Mouse (Mus musculus) hindbrain, embryonic 16.5 days (tissue): Measurements from ENCODE around the gene Sos1. TPM values are rescaled to one million over a fixed set of nuclear protein-coding genes. Genes with fewer than 3 reads are reported as not detected.

Experiments used
- ATAC-seq: fragments of 200-750 bp; cut with Nextera tagmentation; 2 replicates; pipeline ENCODE4 v1.8.0; 2017; ENCODE audit warnings: moderate TSS enrichment, moderate library complexity
- H3K27ac ChIP-seq: fragments of 300-500 bp; sonication (generic); 2 replicates; pipeline ENCODE4 v1.5.1; 2014; ENCODE audit warnings: low read depth, mild to moderate bottlenecking, control low read depth, low read length, moderate library complexity
- H3K27me3 ChIP-seq: fragments of 300-500 bp; sonication (generic); replicated peaks from 2 replicates; pipeline ENCODE4 v1.6.1; 2014; ENCODE audit warnings: low read length; ENCODE audit not compliant: control insufficient read depth, insufficient read depth
- H3K36me3 ChIP-seq: fragments of 300-500 bp; sonication (generic); 2 replicates; pipeline ENCODE4 v1.6.1; 2014; ENCODE audit warnings: mild to moderate bottlenecking, low read length, moderate library complexity, mixed read lengths; ENCODE audit not compliant: control insufficient read depth, insufficient read depth
- H3K4me1 ChIP-seq: fragments of 300-500 bp; sonication (generic); 2 replicates; pipeline ENCODE4 v1.6.1; 2014; ENCODE audit warnings: low read depth, low read length; ENCODE audit not compliant: control insufficient read depth, insufficient read depth
- H3K4me2 ChIP-seq: fragments of 300-500 bp; sonication (generic); 2 replicates; pipeline ENCODE4 v1.6.1; 2014; ENCODE audit warnings: mild to moderate bottlenecking, low read length, control low read depth, moderate library complexity
- H3K4me3 ChIP-seq: fragments of 300-500 bp; sonication (generic); 2 replicates; pipeline ENCODE4 v1.5.1; 2014; ENCODE audit warnings: mild to moderate bottlenecking, low read length, control low read depth, moderate library complexity
- H3K9ac ChIP-seq: fragments of 300-500 bp; sonication (generic); 2 replicates; pipeline ENCODE4 v1.6.1; 2014; ENCODE audit warnings: low read depth, mild to moderate bottlenecking, control low read depth, low read length, moderate library complexity
- H3K9me3 ChIP-seq: fragments of 300-500 bp; sonication (generic); 2 replicates; pipeline ENCODE4 v1.6.1; 2014; ENCODE audit warnings: mild to moderate bottlenecking, low read length, moderate library complexity; ENCODE audit not compliant: control insufficient read depth
- WGBS: fragments of 180-500 bp; shearing (Covaris S2); extraction: QIAGEN DNeasy Blood & Tissue Kit; methylation state at CpG from one replicate; pipeline ENCODE4 v1.1.7; 2014; 5-methylcytosine and 5-hydroxymethylcytosine counted together
- polyA plus RNA-seq: library from polyadenylated mRNA; unstranded; fragments of >200 nt; fragmentation: Nextera tagmentation; extraction: Ambion mirVana; gene quantifications from 2 replicates; pipeline ENCODE4 v1.2.1, GENCODE M21; 2015

The Sos1 gene
- polyA plus RNA-seq, 1 experiment from 2014 or later, result 6.1 TPM

DNA sequence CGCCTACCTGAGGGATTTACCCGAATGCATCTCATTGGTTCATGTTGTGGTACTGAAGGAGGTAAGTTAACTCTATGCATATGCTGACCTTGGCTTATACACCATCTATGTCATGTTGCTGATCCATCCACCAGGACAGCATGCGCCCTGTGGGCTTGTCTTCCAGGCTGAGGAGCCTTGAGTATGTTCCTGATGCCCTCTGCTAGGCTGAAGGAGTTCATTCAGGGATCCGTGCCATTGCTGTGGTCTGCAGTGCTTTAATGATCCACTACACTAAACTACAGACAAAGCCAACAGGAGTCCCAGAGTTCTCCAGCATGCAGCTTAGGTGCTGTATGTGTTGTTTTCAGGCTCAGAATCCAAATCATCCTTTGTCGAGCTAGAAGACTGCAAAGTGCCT lies 113.0 kb downstream of the Sos1 start:
- Histone ChIP-seq H3K27ac (no peak overlapping the region), H3K4me1 (no peaks in the 10 kb centered on the region), H3K27me3 (no peaks in the 10 kb centered on the region), H3K36me3 (no peaks in the 10 kb centered on the region), H3K4me3 (no peak overlapping the region), H3K9me3 (no peaks in the 10 kb centered on the region), H3K4me2 (no peak overlapping the region), H3K9ac (no peak overlapping the region)
- 92% methylated on average over 5 of the region's 5 CpGs for WGBS
- ATAC-seq, result no peak

DNA sequence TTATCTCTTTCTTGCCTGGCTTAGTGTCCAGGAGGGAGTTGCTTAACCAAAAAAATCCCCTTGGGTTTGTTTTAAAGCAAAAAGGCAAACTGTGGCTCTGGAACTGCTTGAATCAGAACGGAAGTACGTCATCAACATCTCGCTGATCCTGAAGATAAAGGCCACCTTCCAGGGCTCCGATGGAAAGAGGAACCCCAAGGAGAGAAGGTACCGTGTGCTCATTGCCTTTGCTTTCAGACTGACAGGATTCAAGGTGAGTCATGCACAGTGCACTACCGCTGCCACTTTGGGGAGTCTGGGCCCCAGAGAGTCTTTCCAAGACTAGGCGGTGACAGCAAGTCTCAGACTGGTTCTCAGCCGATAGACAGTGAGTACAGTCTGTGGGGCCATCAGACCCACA lies 120.0 kb downstream of the Sos1 start:
- H3K9ac ChIP-seq, result no peak overlapping the region
- no peaks in the 10 kb centered on the region for H3K36me3 ChIP-seq
- WGBS, result 94% methylated on average over 8 of the region's 8 CpGs
- H3K27me3 ChIP-seq, result no peaks in the 10 kb centered on the region
- no peak for ATAC-seq
- no peaks in the 10 kb centered on the region for H3K9me3 ChIP-seq
- H3K4me1 ChIP-seq, result no peaks in the 10 kb centered on the region
- no peak overlapping the region for H3K27ac ChIP-seq
- H3K4me3 ChIP-seq, result no peak overlapping the region
- H3K4me2 ChIP-seq, result no peak overlapping the region

DNA sequence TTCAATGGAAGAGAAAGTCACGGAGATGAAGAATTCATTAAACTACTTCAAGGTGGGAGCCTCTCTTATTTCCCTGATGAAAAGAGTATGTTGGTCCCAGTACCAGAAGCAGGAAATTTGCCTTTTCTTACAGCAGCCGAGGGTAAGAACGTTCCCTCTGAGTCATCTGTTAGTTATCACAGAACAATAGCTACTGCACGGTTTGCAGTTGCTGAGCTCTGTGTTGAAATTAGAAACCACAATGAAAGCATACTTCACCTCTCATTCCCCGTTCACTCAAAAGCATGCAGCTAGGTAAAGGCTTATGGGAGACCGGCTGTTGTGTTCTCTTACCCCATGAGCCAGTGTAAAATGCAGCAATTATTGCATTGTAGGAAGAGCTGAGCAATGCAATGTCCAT lies 133.0 kb downstream of the Sos1 start:
- no peak overlapping the region for H3K4me2 ChIP-seq
- no peaks in the 10 kb centered on the region for H3K9me3 ChIP-seq
- 37% methylated on average over 6 of the region's 6 CpGs for WGBS
- no peak for ATAC-seq
- H3K27ac ChIP-seq, result no peak overlapping the region
- no peaks in the 10 kb centered on the region for H3K36me3 ChIP-seq
- no peak overlapping the region for H3K9ac ChIP-seq
- no peaks in the 10 kb centered on the region for H3K4me1 ChIP-seq
- H3K4me3 ChIP-seq, result no peak overlapping the region
- no peaks in the 10 kb centered on the region for H3K27me3 ChIP-seq

DNA sequence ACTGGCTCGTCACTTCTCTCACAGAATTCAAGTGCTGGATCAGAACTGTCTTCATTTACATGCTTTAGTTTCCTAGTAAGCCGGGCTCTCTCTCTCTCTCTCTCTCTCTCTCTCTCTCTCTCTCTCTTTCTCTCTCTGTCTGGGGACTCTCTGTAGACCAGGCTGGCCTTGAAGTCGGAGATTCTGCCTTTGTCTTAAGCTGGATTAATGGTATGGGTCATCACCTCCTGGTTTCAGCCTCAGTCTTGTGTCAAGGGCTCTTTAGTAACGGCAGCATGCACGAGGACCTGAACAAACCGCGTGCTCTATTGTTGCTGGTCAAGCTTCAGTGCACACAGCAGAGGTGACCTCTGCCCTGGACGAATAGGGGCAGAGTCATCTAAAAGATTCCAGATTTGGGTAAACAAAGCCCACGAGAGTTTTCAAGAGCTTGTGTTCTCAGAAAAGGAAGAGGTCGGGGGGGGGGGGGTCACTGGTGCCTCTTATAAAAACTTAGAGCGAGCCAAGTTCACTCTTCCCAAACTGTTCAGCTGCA lies 133.6 kb downstream of the Sos1 start:
- H3K36me3 ChIP-seq, result no peaks in the 10 kb centered on the region
- WGBS, result 17% methylated on average over 11 of the region's 11 CpGs
- H3K9ac ChIP-seq, result no peak overlapping the region
- no peak overlapping the region for H3K4me3 ChIP-seq
- H3K4me1 ChIP-seq, result no peaks in the 10 kb centered on the region
- no peaks in the 10 kb centered on the region for H3K9me3 ChIP-seq
- no peak for ATAC-seq
- no peaks in the 10 kb centered on the region for H3K27me3 ChIP-seq
- no peak overlapping the region for H3K4me2 ChIP-seq
- no peak overlapping the region for H3K27ac ChIP-seq

DNA sequence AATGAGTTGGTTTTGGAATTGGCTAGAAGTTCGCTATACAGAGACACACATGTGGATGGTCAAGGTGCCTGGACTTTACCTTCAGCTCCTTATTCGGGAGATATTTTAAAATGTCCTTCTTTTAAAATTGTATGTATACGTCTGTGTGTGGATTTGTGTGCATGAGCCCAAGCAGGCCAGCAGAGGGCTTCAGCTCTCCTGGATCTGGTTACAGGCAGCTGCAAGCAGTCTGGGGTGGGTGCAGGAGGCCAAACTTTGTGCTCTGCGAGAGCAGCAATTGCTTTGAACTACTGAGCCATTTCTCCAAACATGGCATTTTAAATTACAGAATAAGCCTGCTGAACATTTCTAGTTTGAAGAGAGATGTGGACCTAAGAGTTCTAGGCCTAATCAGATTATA lies 135.0 kb downstream of the Sos1 start:
- no peak overlapping the region for H3K27ac ChIP-seq
- H3K9me3 ChIP-seq, result no peaks in the 10 kb centered on the region
- H3K27me3 ChIP-seq, result no peaks in the 10 kb centered on the region
- no peak overlapping the region for H3K4me2 ChIP-seq
- H3K36me3 ChIP-seq, result no peaks in the 10 kb centered on the region
- no peak for ATAC-seq
- H3K9ac ChIP-seq, result no peak overlapping the region
- WGBS, result 87% methylated on average over 4 of the region's 4 CpGs
- no peak overlapping the region for H3K4me3 ChIP-seq
- no peaks in the 10 kb centered on the region for H3K4me1 ChIP-seq

Other genes starting within 250 kb of the Sos1 start
- gene Morn2, start 190.2 kb downstream of the Sos1 start, polyA plus RNA-seq, result 56.7 and 65.2 TPM in 2 replicates
- 47.4 and 54.1 TPM in 2 replicates for gene Dhx57, start 190.0 kb downstream of the Sos1 start, polyA plus RNA-seq
- 2.6 and 2.7 TPM in 2 replicates for gene Arhgef33, start 173.0 kb downstream of the Sos1 start, polyA plus RNA-seq
- 1.3 and 2.5 TPM in 2 replicates for gene Gm10190, start 106.9 kb downstream of the Sos1 start, polyA plus RNA-seq
- gene Cdkl4, start 97.4 kb upstream of the Sos1 start, polyA plus RNA-seq, result 7.3 and 7.9 TPM in 2 replicates
- 17.7 and 19.4 TPM in 2 replicates for gene Map4k3, start 248.0 kb upstream of the Sos1 start, polyA plus RNA-seq